Mouse (Mus musculus): ENCODE data around the gene Wfdc3.

The Wfdc3 gene

DNA sequence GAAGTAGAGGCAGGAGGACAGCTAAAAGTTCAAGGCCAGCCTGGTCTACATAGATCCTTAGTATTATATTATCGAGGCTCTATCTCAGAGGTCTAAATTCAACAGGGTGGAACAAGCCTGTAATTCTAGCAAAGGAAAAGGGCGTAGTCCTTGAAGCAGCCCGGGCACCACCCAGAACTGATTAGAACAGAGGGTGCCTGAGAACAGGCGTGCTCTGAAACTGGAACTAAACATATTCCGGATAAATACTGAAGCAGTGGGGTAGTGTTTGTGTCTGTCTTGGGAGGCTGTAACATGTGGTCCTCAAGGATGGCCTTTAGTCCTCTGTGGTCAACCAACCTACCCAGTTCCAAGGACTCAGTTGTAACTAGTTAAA, 28.2 kb upstream of the Wfdc3 start:
- no peak for DNase-seq

DNA sequence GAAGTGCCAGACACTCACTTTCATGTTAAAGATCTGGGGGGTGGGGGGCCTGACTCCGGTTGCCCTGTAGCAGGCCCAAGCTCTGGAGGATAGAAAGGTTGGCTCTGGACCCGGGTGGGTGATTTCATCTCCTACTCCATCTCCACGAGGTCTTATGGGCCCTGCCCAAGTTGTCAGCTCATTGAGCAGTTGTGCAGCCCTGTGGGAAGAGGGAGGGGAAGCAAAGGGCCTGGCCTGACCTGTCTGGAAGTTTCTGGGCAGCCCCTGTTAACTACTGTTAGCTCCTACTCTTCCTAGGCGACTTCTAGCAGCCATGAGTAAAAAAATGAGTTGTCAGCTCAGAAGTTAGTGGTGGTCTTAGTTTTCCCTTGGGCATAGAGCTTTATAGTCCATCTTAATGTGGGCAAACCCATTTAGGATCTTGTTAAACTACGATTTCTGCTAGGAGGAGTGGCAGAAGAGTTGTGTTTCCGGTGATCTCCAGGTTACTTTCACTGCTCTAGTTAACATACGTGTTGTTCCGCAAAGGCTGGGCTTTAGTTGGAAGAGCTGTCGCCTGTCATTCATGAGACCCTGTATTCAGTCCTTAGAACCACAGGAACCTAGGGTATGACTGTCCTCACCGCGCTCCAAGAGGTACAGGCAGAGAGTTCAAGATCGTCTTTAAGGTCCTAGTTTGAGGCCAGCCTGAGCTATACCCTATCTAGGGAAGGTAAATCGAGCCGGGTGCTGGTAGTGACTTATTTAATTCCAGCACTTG, 27.7 kb upstream of the Wfdc3 start:
- no peak for DNase-seq

DNA sequence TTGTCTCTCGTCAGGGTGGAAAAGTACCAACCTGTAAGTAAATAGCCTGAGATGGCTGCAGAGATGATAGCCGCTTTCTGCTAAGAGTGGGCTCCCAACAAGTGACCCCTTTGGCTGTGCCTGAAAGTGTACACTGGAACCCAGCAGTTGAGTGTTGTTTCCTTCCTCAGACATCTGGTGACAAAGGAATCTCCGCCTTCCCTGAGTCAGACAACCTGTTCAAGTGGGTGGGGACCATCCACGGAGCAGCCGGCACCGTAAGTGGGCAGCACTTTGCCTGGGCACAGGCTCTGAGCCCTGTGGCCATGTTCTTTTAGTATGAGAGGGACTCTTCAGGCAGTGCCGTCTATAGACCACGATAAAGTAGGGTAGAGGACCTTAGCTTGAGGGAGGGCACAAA, 25.4 kb upstream of the Wfdc3 start:
- DNase-seq = no peak

DNA sequence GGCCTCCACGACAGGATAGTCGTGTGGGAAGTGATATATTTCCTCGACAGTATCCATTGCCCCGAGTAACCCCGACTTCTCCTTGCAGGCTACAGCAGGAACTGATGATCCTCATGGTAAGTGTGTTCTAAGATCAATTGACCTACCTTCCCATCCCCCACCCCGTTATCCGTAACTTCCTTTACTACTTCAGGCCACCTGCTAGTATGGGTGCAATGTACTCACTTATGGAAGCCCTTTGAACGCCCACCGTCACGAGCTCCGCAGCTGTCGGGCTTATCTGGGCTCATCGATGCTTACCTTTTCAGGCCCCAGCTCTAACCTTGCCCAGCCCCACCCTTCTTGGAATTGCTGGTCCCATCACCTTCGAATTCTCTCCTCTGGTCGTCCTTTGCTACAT, 24.5 kb upstream of the Wfdc3 start:
- no peak for DNase-seq

DNA sequence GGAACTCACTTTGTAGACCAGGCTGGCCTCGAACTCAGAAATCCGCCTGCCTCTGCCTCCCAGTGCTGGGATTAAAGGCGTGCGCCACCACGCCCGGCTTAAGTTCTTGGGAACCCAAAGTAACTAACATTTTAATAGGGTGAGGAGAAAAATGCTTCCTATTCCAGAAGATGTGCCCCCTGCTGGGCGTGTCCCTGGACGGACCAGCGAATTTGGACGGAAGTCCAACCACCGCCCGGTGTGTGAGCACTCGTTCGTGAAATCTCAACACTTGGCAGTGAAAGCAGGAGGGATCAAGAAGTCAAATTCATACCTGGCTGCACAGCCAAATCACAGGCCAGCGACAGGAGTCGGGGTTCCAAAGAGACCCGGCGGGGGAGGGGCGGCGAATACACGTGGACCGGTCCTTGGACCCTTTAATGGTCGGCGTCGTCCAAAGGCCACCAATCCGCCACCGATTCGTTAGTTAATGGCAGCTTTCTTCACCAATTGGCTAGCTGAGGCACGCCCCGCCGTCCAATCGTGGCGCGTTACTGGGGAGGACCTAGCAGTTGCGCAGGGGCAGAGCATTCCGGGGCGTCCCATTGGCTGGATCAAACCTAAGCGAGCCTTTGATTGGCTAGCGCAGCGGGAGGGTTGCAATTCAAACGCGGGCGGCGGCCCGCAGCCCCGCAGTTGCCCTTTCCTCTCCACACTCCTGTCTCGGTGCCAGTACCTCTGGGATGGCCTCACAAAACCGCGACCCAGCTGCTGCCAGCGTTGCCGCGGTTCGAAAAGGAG, 23.7 kb upstream of the Wfdc3 start, which contains the start of gene Ube2c:
Gene Ube2c, plus strand, starts transcription at position 641 of the 780 bp plus-strand sequence.
- DNase-seq = peak; percentile 99

DNA sequence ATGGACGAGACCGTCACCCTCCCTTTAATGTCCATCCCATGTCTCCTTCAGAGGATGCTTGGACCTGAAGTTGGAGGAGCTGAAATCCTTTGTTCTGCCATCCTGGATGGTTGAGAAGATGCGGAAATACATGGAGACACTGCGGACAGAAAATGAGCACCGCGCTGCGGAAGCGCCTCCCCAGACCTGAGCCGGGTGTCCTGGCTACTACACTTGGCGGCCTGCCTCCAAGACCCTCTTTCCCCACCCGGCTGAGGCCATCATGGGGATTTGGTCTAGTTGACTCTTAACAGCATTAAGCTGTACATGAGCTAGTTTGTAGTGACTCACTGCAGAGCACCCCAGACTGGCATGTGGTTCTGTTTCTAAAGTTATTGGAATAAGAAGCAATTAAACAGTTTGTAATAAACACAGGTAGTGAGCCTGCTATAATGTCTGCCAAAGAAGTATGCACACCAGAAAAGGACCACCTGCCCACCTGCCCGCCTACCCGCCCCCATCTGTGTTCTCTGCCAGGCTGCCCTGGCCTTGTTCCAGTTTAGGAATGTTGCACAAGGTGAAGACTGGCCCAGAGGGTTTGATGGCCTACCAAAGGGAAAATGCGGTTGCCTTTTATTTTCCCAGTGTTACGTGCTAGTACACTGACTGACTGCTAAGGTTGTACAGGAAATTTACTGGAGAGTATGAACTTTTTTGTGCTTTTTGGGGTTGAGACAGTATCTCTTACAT, 22.2 kb upstream of the Wfdc3 start:
- peak; percentile 73 to 75 for DNase-seq

DNA sequence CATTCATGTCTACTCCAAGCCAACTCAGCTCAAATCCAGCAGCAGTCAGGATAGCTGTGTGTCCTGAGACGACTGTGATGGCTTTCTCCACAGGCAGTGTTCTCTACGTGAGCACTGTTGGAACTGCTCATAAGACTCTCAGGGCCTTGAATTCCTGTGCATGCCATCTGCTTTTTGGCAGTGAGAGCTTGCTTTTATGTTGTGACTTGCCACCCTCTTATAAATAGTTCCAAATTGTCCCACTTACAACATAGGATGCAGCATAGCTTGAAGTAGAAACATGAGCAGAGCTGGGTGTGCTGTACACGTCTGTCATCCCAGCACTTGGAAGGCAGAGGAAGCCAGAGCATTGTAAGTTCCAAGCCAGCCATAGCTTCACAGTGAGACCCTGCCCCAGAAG, 20.1 kb upstream of the Wfdc3 start:
- DNase-seq = no peak

DNA sequence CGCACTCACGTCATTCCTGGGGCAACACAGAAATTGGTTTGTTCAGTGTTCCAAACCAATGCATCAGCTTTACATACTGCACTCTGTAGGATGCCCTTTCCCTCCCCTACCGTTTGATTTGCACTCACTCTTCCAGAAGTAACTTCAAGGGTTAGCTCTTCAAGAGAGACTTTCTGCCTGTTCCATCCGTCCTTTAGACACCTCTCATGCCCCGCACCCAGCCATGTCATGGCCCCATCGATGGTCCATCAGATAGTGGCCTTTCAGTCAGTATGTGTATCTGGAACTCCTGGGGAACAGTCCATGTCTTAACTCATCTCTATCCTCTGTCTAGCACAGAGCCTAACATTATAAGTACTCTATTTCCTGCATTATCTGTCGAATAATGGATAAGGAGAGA, 16.9 kb upstream of the Wfdc3 start:
- DNase-seq = no peak

DNA sequence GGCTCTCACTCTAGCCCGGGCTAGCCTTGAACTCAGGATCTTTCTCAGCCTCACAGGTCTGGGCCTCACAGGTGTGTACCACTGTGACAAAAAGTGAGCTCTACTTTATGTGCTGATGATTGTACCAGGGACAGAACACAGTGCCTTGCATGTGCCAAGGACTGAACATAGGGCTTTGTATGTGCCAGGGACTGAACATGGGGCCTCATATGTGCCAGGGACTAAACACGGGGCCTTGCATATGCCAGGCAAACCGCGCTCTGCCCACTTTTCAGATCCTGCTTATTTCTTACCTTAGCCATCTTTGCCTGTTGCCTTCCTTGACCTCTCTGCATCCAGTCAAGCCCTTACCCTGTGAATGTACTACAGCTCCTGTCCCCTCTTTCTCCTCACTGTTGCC, 16.2 kb upstream of the Wfdc3 start:
- DNase-seq = no peak

DNA sequence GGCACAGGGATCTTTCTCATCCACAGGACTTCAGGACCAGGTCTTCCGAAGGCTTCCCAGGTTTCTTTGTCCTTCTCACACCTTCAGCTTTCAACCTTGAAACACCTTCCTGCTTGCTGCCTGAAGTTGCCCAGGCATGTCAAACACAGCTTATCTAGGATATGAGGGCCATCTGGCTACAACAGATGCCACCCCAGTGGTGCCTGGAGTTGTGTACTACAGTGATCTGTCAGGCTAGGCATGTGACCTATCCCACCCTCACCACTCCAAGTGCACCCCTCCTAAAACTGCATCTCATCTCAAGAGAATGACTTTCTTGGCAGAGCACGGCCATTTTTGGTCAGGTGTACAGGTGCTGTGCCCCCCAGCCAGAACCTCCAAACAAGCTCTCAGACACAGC, 15.8 kb upstream of the Wfdc3 start:
- DNase-seq = peak; percentile 38 to 41

DNA sequence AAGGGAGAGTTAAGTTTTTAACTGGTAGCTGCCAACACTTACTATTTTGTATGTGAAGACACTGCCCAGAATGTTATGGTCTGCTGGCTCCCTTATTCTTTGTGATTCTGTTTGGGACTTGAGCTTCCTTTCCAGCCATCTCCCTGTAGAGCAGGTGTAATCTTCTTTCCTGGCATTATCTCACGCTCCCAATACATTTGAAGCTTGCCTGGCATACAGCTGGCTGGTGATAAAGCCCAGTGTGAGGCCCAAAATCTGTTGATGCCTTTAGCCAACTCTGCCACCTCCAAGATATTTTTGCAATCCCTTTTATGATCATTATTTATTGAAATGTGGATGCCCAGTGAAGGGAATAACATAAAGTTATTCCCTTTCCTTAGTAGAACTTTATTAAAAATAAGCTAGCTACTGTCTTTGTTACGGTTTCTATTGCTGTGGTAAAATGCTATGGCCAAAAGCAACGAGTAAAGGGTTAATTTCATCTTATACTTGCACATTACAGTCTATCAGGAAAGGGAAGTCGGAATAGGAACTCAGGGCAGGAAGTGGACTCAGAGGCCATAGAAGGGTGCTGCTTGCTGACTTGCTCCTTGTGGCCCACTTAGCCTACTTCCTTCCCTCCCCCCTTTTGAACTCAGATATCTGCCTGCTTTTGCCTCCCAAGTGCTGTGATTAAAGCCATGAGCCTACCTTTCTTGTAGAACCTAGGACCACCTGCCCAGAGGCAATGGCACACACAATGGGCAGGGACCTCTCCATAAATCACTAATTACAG, 14.5 kb upstream of the Wfdc3 start:
- no peak for DNase-seq

DNA sequence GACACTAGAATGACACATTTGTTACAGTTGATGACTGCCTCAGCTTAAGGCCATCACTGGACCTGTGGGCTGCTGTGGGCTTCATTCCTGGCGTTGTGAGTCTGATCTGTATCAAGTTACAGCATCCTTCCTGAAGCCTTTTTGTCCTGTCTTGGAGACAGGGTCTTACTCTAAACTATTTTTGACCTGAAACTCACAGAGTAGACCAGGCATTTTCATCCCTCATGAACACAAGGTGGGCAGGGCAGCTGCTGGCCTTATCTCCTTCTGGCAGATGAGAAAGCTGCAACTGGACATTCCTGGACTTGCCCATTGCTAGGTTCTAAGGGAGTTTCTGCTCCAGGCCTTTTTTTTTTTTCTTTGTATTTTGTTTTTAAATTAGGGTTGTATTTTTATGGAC, 13.0 kb upstream of the Wfdc3 start:
- DNase-seq = no peak

DNA sequence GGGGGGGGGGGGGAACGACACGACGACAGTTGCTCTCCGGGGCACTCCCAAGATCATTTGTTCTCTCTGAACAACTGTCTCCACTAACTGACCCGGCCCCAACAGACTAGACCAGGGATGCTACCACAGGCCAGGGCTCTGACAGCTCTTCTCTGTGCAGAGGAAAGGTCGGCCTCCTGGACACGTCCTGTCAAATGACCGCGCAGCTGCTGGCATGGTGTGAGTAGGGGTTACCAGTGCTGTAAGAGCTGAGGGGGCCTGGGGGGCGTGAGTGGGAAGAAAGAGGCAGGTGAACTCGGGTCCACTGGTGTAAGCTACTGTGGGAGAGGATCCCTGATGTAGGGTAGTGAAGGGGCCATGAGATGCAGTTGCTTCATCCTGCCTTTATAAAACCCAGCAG, 12.1 kb upstream of the Wfdc3 start:
- no peak for DNase-seq

DNA sequence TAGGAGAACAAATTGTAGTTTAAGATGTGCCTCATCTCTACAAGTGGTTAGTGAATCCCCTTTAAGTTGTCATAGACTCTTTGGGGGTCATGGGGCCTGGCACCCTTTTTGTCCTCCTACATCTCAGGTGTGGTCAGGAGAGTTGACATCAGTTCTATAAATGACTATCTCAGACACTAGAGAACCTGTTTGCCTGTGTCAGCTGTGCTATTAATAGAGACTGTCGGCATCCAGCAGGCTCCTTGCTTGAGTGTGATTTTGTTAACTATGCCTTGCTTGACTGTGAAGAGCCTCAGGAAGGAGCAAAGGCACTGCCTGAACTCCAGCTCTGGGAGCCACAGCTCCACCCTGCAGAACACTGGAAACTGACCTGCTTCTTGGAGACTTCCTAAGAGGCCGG, 9.1 kb upstream of the Wfdc3 start:
- DNase-seq = no peak

DNA sequence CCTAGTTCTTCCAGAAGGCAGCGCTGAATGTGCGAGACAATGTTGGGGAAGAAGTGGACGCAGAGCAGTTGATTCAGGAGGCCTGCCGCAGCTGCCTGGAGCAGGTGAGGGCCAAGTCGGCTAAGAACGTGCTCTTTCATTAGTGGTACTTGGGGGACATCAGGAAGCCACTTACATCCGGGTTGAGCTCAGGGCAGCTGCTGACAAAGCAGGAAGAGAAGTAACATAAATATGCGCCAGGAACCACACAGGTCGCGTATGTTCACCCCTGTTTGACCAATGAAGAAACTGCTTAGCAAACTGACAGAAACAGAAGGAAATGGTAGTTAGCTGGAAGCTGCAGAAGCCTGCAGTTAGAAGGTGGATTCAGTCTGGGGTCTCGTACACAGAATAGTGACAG, 8.4 kb upstream of the Wfdc3 start:
- no peak for DNase-seq

DNA sequence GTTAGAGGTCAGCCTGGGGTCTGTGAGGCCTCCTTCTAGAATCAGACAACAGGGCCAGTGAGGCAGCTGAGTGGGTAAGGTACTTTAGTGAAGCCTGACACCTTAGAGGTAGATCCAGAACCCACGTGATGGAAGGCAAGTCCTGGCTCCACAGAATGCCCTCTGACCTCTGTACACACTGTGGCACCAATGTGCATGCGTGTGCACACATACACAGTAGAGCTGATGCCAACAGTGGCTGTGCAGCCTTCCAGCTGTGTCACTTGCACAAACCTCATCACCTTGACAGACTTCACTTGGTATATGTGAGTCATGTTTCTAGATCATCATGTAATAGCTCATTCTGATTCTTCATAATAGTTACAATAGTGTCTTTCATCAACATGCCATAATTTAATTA, 6.7 kb upstream of the Wfdc3 start:
- DNase-seq = no peak

DNA sequence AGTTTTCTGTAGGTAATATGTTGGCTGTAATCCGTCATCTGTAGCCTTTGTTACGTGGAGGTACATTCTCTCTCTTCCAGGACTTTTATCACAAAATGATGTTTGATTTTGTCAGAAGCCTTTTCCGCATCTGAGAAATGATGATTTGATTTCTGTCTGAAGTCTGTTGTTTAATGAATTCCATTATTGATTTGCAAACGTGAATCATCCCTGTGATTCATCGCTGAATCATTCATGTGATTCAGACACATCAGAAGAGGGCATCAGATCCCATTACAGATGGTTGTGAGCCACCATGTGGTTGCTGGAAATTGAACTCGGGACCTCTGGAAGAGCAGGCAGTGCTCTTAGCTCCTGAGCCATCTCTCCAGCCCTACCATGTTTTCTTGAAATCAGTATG, 3.3 kb upstream of the Wfdc3 start:
- no peak for DNase-seq

DNA sequence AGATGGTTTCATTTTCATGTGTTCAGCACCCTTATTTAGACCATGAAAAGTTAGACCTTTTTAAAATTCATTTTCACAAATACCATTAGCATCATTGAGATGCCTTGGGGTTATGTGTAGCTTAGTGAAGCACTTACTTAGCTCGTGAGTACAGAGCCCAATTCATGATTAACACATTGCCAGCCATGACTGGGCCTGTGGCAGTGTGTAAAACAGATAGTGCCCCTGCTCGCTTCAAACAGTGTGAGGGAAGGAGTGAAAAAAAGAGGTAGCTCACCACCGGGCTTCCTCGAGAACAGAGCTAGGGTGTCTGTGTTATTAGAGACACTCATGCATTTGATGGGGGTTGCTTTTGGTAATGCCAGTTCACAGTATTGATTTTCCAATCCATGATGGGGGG, 2.5 kb upstream of the Wfdc3 start:
- no peak for DNase-seq

DNA sequence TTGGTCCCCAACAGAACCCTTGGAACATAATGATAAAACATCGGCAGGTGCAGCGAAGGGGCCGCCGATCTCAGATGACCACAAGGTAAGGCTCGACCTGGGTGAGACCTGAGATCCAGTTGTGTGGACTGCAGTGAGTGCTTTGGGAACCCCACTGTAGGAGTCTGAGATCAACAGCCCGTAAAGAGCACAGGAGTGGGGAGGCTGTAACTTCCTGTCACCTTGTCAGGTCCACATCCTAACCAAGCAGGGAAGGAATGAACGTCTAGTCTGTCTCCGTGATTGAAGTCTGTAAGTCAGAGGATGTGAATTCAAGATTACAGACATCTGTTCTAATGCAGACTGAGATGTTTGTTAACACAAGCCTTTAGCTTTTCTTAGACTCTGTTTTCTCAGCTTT, 962 bp upstream of the Wfdc3 start:
- no peak for DNase-seq

DNA sequence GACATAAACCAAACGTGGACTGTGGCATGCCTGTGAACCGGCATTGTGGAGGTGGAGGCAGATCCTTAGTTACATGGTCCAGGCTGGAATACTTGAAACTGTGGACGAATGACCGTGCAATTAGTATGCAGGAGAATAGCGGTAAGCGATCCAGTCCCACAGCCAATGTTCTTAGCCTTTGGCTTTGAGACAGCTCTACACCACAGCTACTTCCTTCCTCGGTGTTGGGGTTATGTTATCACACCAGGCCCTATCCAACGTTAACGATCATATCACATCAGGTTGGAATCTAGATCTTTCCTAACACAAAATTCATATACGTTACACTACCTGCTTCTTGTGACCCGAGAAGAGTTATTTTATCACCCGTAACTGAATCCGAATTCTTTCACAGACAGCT, 744 bp downstream of the Wfdc3 start:
- DNase-seq = no peak

DNA sequence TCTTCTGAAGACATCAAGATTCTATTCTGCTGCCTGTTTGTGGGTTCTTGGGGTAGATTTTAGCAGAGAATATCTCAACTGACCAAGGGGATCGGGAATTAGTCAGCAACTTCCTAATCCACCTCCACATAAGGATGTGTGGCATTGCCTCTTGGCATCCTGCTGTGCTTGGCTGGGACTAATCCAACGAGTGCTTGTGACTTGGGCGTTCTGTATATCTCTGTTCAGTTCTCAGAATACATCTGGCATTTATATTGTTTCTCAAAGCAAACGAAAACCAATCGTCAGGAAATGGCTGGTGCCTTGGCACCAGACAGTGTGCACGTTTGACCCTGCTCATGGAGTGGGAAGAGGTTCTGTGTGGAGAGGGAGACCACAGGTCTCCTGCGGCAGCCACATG, 5.9 kb downstream of the Wfdc3 start:
- no peak for DNase-seq

DNA sequence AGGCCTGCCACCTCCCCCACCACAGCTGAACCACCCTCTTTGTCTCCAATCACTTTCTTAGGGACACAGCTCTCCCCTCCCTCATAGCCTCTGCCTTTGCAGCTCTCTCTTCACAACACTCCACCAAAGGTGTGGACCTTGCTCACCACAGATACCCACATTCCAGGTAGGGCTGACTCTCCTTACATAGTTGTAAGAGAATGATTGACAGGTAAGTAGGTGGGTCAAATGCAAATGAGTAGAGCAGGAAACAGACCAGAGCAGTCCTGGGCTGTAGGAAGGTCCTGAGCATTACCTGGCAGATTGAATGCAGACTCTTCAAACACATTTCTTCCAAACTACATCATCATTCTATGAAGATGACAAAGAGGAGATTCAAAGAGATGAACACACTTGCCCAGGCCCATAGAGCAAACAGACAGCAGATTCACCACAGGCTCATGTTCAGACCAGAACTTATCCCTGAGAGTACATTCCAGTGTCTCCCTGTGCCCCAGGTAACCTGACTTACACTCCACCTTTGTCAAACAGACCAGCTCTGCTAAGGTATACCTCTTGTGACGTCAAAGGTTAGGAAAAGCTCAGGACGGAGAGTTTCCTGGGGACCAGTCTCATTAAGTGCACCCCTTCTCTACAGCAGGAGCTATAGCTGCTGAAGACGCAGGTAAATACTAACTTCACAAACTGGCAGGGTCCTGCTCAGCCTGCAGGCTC, 8.2 kb downstream of the Wfdc3 start:
- no peak for DNase-seq
